Mouse (Mus musculus): ENCODE results near the gene Plekhh2.
A peak's percentile ranks its signal among the peaks of the same experiment; 100 is the strongest.

GRCm38 (mm10) chr17:84480464-84481355 is 31.0 kb upstream of the Plekhh2 start:
- TF ChIP-seq TCF12 (IDR thresholded peaks at IDR 0.05; ENCODE audit: low read depth, low read length) = no peak
- peak; percentile 43 to 67 (median 49) for TF ChIP-seq CTCF (IDR thresholded peaks at IDR 0.05 in 2 of 3, conservative IDR thresholded peaks at IDR 0.05 in 1 of 3; ENCODE audit: control insufficient read depth in 1 of 3, insufficient read depth in 1 of 3, low read depth in 2 of 3, low read length in 3 of 3, poor library complexity in 1 of 3, severe bottlenecking in 1 of 3)
- peak; percentile 69 for TF ChIP-seq SMC3 (IDR thresholded peaks at IDR 0.05; ENCODE audit: low read depth, low read length)
- TF ChIP-seq E2F4 (IDR thresholded peaks at IDR 0.05; ENCODE audit: borderline replicate concordance, low read depth, low read length) = no peak
- no peak for TF ChIP-seq POLR2A (IDR thresholded peaks at IDR 0.05; ENCODE audit: control insufficient read depth in 1 of 2, insufficient read depth in 1 of 2, low read depth in 1 of 2, low read length in 2 of 2, poor library complexity in 1 of 2)
- no peak for TF ChIP-seq USF1 (IDR thresholded peaks at IDR 0.05; ENCODE audit: low read depth, low read length)
- TF ChIP-seq MYB (IDR thresholded peaks at IDR 0.05; ENCODE audit: low read depth, low read length) = no peak

All from MEL (cell line).